Mouse (Mus musculus) spleen, adult 2 months (tissue): Measurements from ENCODE around the gene Cacna2d2.

Source experiments
- CTCF ChIP-seq: fragments of 200-500 bp; IDR thresholded peaks from 2 replicates; pipeline ENCODE4 v1.5.1; 2011; ENCODE audit warnings: mild to moderate bottlenecking, inconsistent platforms; ENCODE audit not compliant: insufficient read depth, insufficient read length, insufficient replicate concordance; ENCODE audit errors: extremely low read depth
- POLR2A ChIP-seq: fragments of 200-500 bp; IDR thresholded peaks from 2 replicates; pipeline ENCODE4 v1.6.1; 2011; ENCODE audit warnings: low read depth, low read length, inconsistent platforms

DNA sequence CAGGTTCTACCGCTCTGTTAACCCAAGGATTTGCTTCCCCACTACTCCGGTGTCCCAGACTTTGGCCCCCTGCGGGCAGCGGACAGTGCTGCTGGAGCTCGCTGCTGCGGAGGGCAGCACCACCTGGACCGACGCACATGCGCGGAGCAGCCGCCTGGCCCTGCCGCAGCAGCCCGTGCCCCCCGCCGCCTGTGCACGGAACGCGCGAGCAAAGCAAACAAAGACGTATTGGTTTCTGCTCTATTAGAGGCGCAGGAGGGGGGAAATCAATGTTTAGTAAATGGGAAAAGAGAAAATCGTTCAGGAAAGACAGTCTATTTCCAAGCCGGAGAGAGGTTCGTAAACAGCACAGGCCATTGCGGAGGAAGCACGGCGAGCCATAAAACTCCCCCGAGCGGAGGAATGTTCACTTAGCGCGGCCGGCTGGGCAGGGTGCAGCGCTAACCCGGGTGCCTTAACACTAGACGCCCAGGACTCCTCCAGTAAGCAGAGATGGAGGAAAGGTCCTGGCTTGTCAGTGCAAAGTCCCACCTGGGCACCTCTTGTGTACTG, 21.4 kb upstream of the Cacna2d2 start:
- TF ChIP-seq POLR2A (no peak), CTCF (no peak)
